Mouse (Mus musculus): ENCODE measurements at regions not wholly inside any gene's neighbourhood (a gene's known extent, or its start where the extent isn't known, plus 50 kb on each side); places are given as distances from the start of the nearest gene placed in this dataset.
"Not testable (repeated sequence)": the region's sequence is repeated elsewhere in the genome, so short reads cannot be mapped to it uniquely, and the experiment has no call there.

DNA sequence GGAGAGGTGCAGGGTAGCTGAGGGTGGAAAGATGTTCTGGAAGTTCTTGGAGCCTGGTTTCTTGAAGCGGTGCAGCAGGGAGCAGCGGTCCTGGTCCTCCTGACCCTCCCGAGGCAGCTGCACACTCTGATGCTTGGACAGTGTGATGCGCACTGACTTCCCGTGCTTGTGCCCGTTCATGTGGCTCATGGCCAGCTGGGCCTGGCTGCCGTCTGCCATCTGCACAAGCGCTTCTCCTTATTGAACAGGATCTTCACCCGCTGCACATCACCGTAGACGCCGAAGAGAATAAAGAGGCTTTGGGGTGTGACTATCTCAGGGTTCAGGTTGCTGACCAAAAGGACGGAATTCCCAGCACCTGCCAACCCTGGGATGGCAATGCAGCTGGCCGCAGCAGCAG is 399.2 kb upstream of the Gdi2 start:
- Histone ChIP-seq H3K4me1 (ENCODE audit: control insufficient read depth, insufficient read depth, insufficient read length) (no peaks in the 10 kb centered on the region), H3K27ac (ENCODE audit: insufficient read depth, low read length) (no peak overlapping the region), H3K4me3 (ENCODE audit: extremely low read depth, insufficient read depth, insufficient read length) (no peak overlapping the region), H3K36me3 (ENCODE audit: control insufficient read depth, insufficient read depth, low read length) (no peaks in the 10 kb centered on the region), H3K27me3 (ENCODE audit: control insufficient read depth, insufficient read depth, low read length) (no peaks in the 10 kb centered on the region)
- WGBS, result 95% methylated on average over 14 of the region's 14 CpGs
- TF ChIP-seq CTCF (IDR thresholded peaks at IDR 0.05; ENCODE audit: extremely low read depth, insufficient read depth, insufficient read length, insufficient replicate concordance), result no peak
- no peak for TF ChIP-seq POLR2A (IDR thresholded peaks at IDR 0.05; ENCODE audit: low read depth, low read length)
- DNase-seq (ENCODE audit: low read depth in 1 of 2, low spot score in 2 of 2), result no peak

DNA sequence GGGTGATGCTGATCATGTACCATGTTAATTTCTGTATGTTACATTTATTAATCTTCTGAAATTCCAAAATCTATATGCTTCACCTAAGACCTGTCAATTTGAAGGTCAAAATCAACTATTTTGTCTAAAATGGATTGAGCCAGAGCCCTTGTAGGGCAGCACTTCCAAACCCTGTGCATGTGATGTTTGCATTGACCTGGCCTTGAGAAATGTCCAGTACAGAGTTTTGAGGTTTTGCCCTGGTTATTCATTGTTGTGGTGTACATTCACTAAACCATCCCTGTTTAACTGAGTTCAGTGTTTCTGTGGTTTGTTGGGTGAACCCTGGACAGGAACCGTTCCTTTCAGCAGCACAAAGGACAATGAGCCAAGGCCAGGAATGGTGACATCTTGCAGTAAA is 392.4 kb upstream of the Gdi2 start:
- DNase-seq (ENCODE audit: low read depth in 1 of 2, low spot score in 2 of 2); H3K4me3 ChIP-seq (ENCODE audit: extremely low read depth, insufficient read depth, insufficient read length); H3K27ac ChIP-seq (ENCODE audit: insufficient read depth, low read length); H3K4me1 ChIP-seq (ENCODE audit: control insufficient read depth, insufficient read depth, insufficient read length); H3K36me3 ChIP-seq (ENCODE audit: control insufficient read depth, insufficient read depth, low read length); H3K27me3 ChIP-seq (ENCODE audit: control insufficient read depth, insufficient read depth, low read length): not testable (repeated sequence)
- 89% methylated on average over 1 of the region's 1 CpGs for WGBS
